Mouse (Mus musculus) yolk sac, embryonic 10.5 days (tissue): ENCODE results near the gene Cyp2b10.
"Not testable (repeated sequence)": the region's sequence is repeated elsewhere in the genome, so short reads cannot be mapped to it uniquely, and the experiment has no call there.

ENCODE experiments used
- DNase-seq: peaks from one replicate; pipeline ENCODE4 v3.0.0-alpha.2; 2017; ENCODE audit warnings: low spot score

Cyp2b10 gene

GRCm38 (mm10) chr7:25916116-25916515 lies 18.7 kb downstream of the Cyp2b10 start:
- no peak for DNase-seq

GRCm38 (mm10) chr7:25917271-25917670 lies 19.9 kb downstream of the Cyp2b10 start:
- not testable (repeated sequence) for DNase-seq

- no peak for DNase-seq
Measured at GRCm38 (mm10) chr7:25919467-25919866, 22.0 kb downstream of the Cyp2b10 start.

GRCm38 (mm10) chr7:25945274-25945673 lies 47.9 kb downstream of the Cyp2b10 start:
- no peak for DNase-seq
